ENCODE assay signal across 8 mouse cellular contexts in the genomic region with DNA sequence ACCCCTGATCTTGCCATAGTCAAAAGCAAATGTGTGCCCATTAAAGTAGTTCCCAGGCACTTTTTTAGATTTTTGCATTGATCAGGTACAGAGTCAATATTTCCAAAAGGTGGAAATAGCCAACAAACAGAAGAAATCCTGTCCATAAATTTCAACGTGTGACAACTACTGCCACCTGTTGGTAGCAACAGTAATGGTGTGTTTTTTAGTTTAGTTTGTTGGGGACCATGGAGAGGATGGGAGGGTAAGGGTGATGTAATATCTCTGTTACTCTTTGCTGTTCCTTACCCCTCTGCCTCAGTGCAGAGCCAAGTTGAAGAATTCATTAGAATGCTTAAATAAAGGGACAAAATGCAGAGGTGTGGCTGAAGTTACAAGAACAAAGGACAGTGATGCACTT. TPM values are rescaled to one million over a fixed set of nuclear protein-coding genes. Genes with fewer than 3 reads are reported as not detected.
DNase-seq lines count a peak whose midpoint lies in the region; ATAC-seq lines count a peak whose summit lies in the region.

No protein-coding gene starts in this region.

- no peaks in the 10 kb centered on the region for H3K36me3 ChIP-seq in heart, embryonic 11.5 days (ENCODE audit: control insufficient read depth, insufficient read depth, low read length)

- no peak for ATAC-seq in heart, embryonic 11.5 days (replicated peaks; ENCODE audit: insufficient number of reproducible peaks, low FRiP score, low TSS enrichment)
- ATAC-seq in granulocyte monocyte progenitor cell, adult 5-6 weeks (replicated peaks; ENCODE audit: poor library complexity, severe bottlenecking): peak; percentile 68

- H3K4me1 ChIP-seq in heart, embryonic 11.5 days (ENCODE audit: control insufficient read depth, insufficient read depth, low read length): no peaks in the 10 kb centered on the region

- no peak overlapping the region for H3K27ac ChIP-seq in heart, embryonic 11.5 days (ENCODE audit: low read depth, low read length)

- DNase-seq in heart, postnatal 10 days: peak; percentile 30 to 62
- peak; percentile 12 to 21 for DNase-seq in right cerebral cortex, adult 2 months (ENCODE audit: low spot score in 2 of 2)
- no peak for DNase-seq in right cerebral cortex, postnatal 25 days
- DNase-seq in retina, postnatal 7 days (ENCODE audit: low read depth, low spot score): peak; percentile 16
- DNase-seq in urinary bladder, postnatal 25 days (ENCODE audit: low spot score): no peak
- no peak for DNase-seq in gastrocnemius, postnatal 36 days

- no peaks in the 10 kb centered on the region for H3K9me3 ChIP-seq in heart, embryonic 11.5 days (replicated peaks; ENCODE audit: control insufficient read depth, low read length)

- no peaks in the 10 kb centered on the region for H3K27me3 ChIP-seq in heart, embryonic 11.5 days (ENCODE audit: control insufficient read depth, insufficient read depth, low read length)

- WGBS in heart, embryonic 11.5 days (ENCODE audit: insufficient replicate concordance): 4% methylated on average over 1 of the region's 1 CpGs

- H3K4me3 ChIP-seq in heart, embryonic 11.5 days (ENCODE audit: low read depth, low read length): no peak overlapping the region

- H3K9ac ChIP-seq in heart, embryonic 11.5 days (ENCODE audit: low read depth, low read length): no peak overlapping the region

- intact Hi-C loops in heart, postnatal 10 days (cut with DNase I): loop anchor here (1.0 to 5.0 kb wide), 3 partner anchors 99 to 519 kb away; no protein-coding TSS in a partner anchor
- intact Hi-C loops in gastrocnemius, postnatal 36 days (cut with DNase I): loop anchor here (2.0 kb wide), 1 partner anchor 519 kb away; no protein-coding TSS in a partner anchor

- no peak overlapping the region for H3K4me2 ChIP-seq in heart, embryonic 11.5 days

RNA-seq across cellular contexts. Expression of gene 1700015F17Rik, which starts 2.7 kb away (rescaled TPM):
- not detected for total RNA-seq in heart, postnatal 10 days (2021)
- polyA plus RNA-seq in heart, embryonic 11.5 days (2014; fragmentation: Nextera tagmentation; extraction: Ambion mirVana): not detected in 2 replicates
- total RNA-seq in granulocyte monocyte progenitor cell, adult 5-6 weeks (2014; fragmentation: Nextera tagmentation): not detected in 2 replicates
- not detected in 2 replicates for total RNA-seq in granulocyte monocyte progenitor cell, adult 5-6 weeks (2017)
- not detected for total RNA-seq in gastrocnemius, postnatal 36 days (2021)

RNA-seq across cellular contexts. Expression of gene Cldn12, which starts 33.1 kb away (rescaled TPM):
- total RNA-seq in heart, postnatal 10 days (2021): 10 to 100 TPM; 13.7 to 18.6 TPM
- 18.5 and 20.3 TPM in 2 replicates for polyA plus RNA-seq in heart, embryonic 11.5 days (2014; fragmentation: Nextera tagmentation; extraction: Ambion mirVana)
- 1.4 and 3.4 TPM in 2 replicates for total RNA-seq in granulocyte monocyte progenitor cell, adult 5-6 weeks (2014; fragmentation: Nextera tagmentation)
- 4.2 and 7.5 TPM in 2 replicates for total RNA-seq in granulocyte monocyte progenitor cell, adult 5-6 weeks (2017)
- 10 to 100 TPM; 12.3 to 14.2 TPM for total RNA-seq in gastrocnemius, postnatal 36 days (2021)

Comparison
In these comparisons a context has a peak if more than half of its experiments do, and no peak if none do; other contexts are left out.
1. DNase-seq: peak in heart, postnatal 10 days (2 of 2), right cerebral cortex, adult 2 months (2 of 2) and retina, postnatal 7 days (single experiment); none in right cerebral cortex, postnatal 25 days (single experiment), urinary bladder, postnatal 25 days (single experiment) and gastrocnemius, postnatal 36 days (0 of 2).